Mouse (Mus musculus) intestine, postnatal 0 days (tissue): ENCODE data around the gene Ssbp3. TPM values are rescaled to one million over a fixed set of nuclear protein-coding genes. Genes with fewer than 3 reads are reported as not detected.

ENCODE experiments used
- ATAC-seq: fragments of 200-750 bp; cut with Nextera tagmentation; 2 replicates; pipeline ENCODE4 v1.8.0; 2017; ENCODE audit warnings: mild to moderate bottlenecking, moderate TSS enrichment, moderate library complexity
- H3K27ac ChIP-seq: fragments of 300-500 bp; sonication (generic); 2 replicates; pipeline ENCODE4 v1.5.1; 2014; ENCODE audit warnings: mild to moderate bottlenecking, low read depth, low read length, moderate library complexity
- H3K27me3 ChIP-seq: fragments of 300-500 bp; sonication (generic); replicated peaks from 2 replicates; pipeline ENCODE4 v1.6.1; 2014; ENCODE audit warnings: low read length, mixed read lengths; ENCODE audit not compliant: control insufficient read depth, insufficient read depth
- H3K36me3 ChIP-seq: fragments of 300-500 bp; sonication (generic); 2 replicates; pipeline ENCODE4 v1.6.1; 2014; ENCODE audit warnings: mild to moderate bottlenecking, moderate library complexity; ENCODE audit not compliant: control insufficient read depth, insufficient read depth
- H3K4me1 ChIP-seq: fragments of 300-500 bp; sonication (generic); replicated peaks from 2 replicates; pipeline ENCODE4 v1.6.1; 2014; ENCODE audit warnings: antibody characterized with exemption, low read length, mixed read lengths; ENCODE audit not compliant: control insufficient read depth, insufficient read depth
- H3K4me2 ChIP-seq: fragments of 300-500 bp; sonication (generic); replicated peaks from 2 replicates; pipeline ENCODE4 v1.6.1; 2014; ENCODE audit warnings: low read depth, mild to moderate bottlenecking, moderate library complexity
- H3K4me3 ChIP-seq: fragments of 300-500 bp; sonication (generic); 2 replicates; pipeline ENCODE4 v1.5.1; 2014; ENCODE audit warnings: low read depth, low read length
- H3K9ac ChIP-seq: fragments of 300-500 bp; sonication (generic); 2 replicates; pipeline ENCODE4 v1.6.1; 2014; ENCODE audit warnings: mild to moderate bottlenecking, low read depth, low read length
- H3K9me3 ChIP-seq: fragments of 300-500 bp; sonication (generic); 2 replicates; pipeline ENCODE4 v1.6.1; 2016; ENCODE audit warnings: mixed run types; ENCODE audit not compliant: control insufficient read depth
- CTCF ChIP-seq: sonication (generic); IDR thresholded peaks from 2 replicates; pipeline ENCODE4 v1.5.1; 2016; ENCODE audit warnings: low read depth, mild to moderate bottlenecking, control low read depth, antibody characterized with exemption, moderate library complexity
- WGBS: fragments of 180-500 bp; shearing (Covaris S2); extraction: QIAGEN DNeasy Blood & Tissue Kit; methylation state at CpG from one replicate; pipeline ENCODE4 v1.1.7; 2014; 5-methylcytosine and 5-hydroxymethylcytosine counted together
- polyA plus RNA-seq: library from polyadenylated mRNA; unstranded; fragments of >200 nt; fragmentation: Nextera tagmentation; extraction: Ambion mirVana; gene quantifications from 2 replicates; pipeline ENCODE4 v1.2.1, GENCODE M21; 2015

Gene Ssbp3
- polyA plus RNA-seq, 1 experiment from 2014 or later, result 45.2 TPM

DNA sequence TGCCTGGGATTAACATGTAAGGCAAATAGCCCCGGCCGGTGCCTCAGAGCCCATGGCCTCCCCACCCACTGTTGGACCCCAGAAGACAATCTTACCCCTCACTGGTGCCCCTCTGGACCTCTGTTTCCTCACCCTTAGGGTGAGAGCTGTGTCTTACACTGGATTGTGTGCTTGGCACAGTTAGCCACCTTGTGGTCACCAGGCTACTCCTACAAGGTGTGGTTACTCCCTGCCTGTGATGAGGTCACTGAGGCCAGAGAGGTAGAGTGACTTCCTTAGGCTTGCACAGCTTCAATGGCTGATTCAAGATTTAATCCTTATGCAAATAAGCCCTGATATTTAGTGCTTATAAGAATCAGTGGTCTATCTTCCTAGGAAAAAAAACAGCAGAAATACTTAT, 126.5 kb downstream of the Ssbp3 start:
- no peaks in the 10 kb centered on the region for H3K4me1 ChIP-seq
- ATAC-seq, result peak; percentile 44; the same call in 1 of the 2 replicates
- no peak overlapping the region for H3K27ac ChIP-seq
- no peak overlapping the region for H3K9ac ChIP-seq
- H3K4me3 ChIP-seq, result no peak overlapping the region
- H3K36me3 ChIP-seq, result peaks cover 81% of the 10 kb centered on the region
- no peak overlapping the region for H3K4me2 ChIP-seq
- H3K27me3 ChIP-seq, result no peaks in the 10 kb centered on the region
- peak; percentile 63 for TF ChIP-seq CTCF
- H3K9me3 ChIP-seq, result no peaks in the 10 kb centered on the region
- 92% methylated on average over 2 of the region's 2 CpGs for WGBS

DNA sequence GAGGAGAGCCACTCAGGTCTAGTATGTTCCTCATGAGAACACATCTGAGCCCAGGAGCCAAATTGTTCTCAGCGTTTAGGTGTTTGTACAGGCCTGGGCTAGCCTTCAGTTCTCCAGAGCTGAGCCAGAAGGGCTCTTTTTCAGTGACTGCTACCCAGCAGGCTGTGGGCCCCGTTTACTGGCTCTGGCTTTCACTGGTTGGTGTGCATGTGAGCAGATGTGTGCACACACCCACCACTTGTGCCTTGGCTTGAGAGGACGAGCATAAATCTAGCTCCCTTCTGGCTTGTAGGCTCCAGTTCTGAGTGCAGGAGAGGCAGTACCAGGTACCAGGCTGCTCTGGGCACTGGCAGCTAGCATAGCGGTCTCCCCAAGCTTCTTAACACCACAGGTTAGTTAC, 127.8 kb downstream of the Ssbp3 start:
- WGBS, result 84% methylated on average over 4 of the region's 4 CpGs
- TF ChIP-seq CTCF, result no peak
- H3K27me3 ChIP-seq, result no peaks in the 10 kb centered on the region
- no peak overlapping the region for H3K4me3 ChIP-seq
- H3K36me3 ChIP-seq, result peaks cover 72% of the 10 kb centered on the region
- no peak overlapping the region for H3K27ac ChIP-seq
- H3K4me1 ChIP-seq, result no peaks in the 10 kb centered on the region
- no peaks in the 10 kb centered on the region for H3K9me3 ChIP-seq
- ATAC-seq, result no peak
- H3K9ac ChIP-seq, result no peak overlapping the region
- no peak overlapping the region for H3K4me2 ChIP-seq

DNA sequence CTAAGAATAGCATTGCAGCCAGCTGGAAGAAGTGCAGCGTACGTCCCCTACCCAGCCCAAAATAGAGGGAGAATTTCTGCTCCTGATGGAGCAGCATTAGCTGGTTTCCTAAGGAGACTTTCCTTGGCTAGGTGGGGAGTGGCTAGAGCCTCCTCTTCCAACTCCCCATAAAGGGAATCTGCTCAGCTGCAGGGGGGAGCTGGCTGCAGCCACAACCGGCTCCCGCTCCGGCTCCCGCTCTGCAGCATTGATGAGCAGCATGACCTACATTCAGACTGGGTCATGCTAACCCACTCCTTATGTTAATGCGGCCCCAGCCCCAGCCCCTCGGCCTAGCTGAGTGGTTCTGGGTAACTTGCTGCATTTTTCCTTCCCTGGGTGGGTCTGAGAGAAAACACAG, 128.8 kb downstream of the Ssbp3 start:
- 86% methylated on average over 8 of the region's 8 CpGs for WGBS
- Histone ChIP-seq H3K36me3 (peaks cover 74% of the 10 kb centered on the region), H3K27ac (no peak overlapping the region), H3K4me2 (no peak overlapping the region), H3K9ac (no peak overlapping the region), H3K9me3 (no peaks in the 10 kb centered on the region), H3K4me3 (no peak overlapping the region), H3K4me1 (no peaks in the 10 kb centered on the region), H3K27me3 (no peaks in the 10 kb centered on the region)
- no peak for TF ChIP-seq CTCF
- ATAC-seq, result no peak

DNA sequence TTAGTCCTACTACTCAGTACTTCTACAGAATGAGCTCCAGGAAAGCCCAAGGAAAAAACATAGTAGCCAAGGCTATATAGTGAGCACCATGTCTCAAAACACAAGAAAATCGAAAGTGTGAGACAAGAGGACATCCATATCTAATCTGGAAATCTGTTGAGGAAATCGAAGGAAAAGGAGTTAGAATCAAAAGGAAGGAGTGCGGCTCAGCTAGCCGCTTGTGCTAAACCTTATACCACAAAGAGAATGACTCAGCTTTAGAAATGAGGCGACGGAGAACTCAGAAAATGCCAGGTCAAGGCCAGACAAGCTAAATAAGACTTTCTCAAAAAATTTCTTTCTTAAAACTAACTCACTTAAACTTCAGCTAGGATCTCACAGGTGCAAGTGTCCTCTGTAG, 131.8 kb downstream of the Ssbp3 start:
- no peak for TF ChIP-seq CTCF
- H3K27ac ChIP-seq, result no peak overlapping the region
- H3K9ac ChIP-seq, result no peak overlapping the region
- H3K4me2 ChIP-seq, result no peak overlapping the region
- no peaks in the 10 kb centered on the region for H3K9me3 ChIP-seq
- H3K27me3 ChIP-seq, result no peaks in the 10 kb centered on the region
- H3K4me1 ChIP-seq, result no peaks in the 10 kb centered on the region
- 85% methylated on average over 6 of the region's 6 CpGs for WGBS
- ATAC-seq, result no peak
- H3K36me3 ChIP-seq, result peaks cover 75% of the 10 kb centered on the region
- no peak overlapping the region for H3K4me3 ChIP-seq

DNA sequence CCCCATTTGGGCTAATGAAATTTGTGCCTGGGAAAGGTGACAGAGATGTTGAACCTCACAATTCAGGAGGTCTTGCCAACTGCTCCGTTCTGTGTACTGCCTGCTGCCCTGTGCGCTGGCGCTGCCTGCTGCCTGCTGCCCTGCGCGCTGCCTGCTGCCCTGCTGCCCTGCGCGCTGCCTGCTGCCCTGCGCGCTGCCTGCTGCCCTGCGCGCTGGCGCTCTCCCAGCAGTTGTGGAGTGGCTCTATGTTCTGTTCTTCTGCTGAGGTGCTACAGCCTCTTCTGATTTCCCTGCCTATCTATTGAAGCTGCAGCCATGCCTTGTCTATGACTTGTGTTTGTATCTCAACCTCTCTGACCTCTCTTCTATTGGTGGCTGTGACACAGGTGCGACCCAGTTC, 134.7 kb downstream of the Ssbp3 start:
- 96% methylated on average over 13 of the region's 13 CpGs for WGBS
- H3K9ac ChIP-seq, result no peak overlapping the region
- H3K27ac ChIP-seq, result no peak overlapping the region
- TF ChIP-seq CTCF, result no peak
- no peaks in the 10 kb centered on the region for H3K27me3 ChIP-seq
- ATAC-seq, result no peak
- H3K4me1 ChIP-seq, result no peaks in the 10 kb centered on the region
- peaks cover 64% of the 10 kb centered on the region for H3K36me3 ChIP-seq
- H3K9me3 ChIP-seq, result no peaks in the 10 kb centered on the region
- no peak overlapping the region for H3K4me3 ChIP-seq
- H3K4me2 ChIP-seq, result no peak overlapping the region

DNA sequence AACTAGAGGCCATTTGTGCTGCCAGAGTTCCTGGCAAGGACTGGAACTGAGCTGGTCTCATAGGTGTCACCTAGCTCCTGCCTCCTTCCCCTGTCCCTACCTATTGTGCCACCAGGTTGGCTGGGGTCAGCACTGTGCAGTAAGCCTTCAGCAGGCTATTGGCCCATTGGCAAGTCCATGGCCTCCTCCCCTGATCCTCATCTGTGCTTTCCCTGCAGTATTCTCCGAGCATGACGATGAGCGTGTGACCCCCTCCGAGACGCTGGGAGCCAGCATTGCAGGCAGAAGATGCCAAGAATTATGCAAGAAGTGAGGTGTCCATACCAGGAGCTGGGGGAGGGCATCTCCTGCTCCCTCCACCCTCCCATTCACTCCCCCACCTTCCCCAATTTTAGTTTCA, 137.3 kb downstream of the Ssbp3 start:
- H3K27ac ChIP-seq, result no peak overlapping the region
- H3K9me3 ChIP-seq, result no peaks in the 10 kb centered on the region
- 88% methylated on average over 5 of the region's 5 CpGs for WGBS
- H3K36me3 ChIP-seq, result peaks cover 51% of the 10 kb centered on the region
- TF ChIP-seq CTCF, result no peak
- H3K4me3 ChIP-seq, result no peak overlapping the region
- H3K27me3 ChIP-seq, result no peaks in the 10 kb centered on the region
- no peak overlapping the region for H3K4me2 ChIP-seq
- H3K4me1 ChIP-seq, result no peaks in the 10 kb centered on the region
- no peak for ATAC-seq
- H3K9ac ChIP-seq, result no peak overlapping the region

DNA sequence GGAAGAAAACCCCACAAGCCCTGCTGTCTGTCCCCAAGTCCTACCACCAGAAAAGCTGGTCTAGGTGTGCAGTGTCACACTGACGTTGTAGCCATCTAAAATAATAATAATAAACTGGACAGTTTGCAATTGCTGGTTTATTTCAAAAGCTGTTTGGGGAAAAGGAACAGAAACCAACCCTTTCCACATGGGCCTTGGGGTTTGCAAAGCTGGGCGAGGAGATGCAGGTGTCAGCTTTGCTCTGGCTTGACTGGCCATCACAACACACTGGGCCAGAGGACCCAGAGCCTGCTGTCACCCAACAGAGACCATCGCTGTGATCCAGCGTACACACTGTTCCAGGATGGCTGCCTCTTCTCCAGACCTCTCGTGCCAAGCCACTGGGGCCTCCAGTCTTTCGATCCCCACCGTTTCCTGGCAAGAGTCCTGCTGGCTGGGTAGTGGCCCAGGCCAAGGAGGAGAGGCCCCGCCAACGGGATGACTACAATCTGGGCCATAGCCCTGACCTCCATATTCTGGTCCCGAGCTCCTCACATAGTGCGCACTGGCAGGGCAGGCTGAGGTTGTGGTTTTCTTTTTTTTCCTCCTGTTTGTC, 138.2 kb downstream of the Ssbp3 start:
- no peak for ATAC-seq
- H3K27ac ChIP-seq, result no peak overlapping the region
- H3K9me3 ChIP-seq, result no peaks in the 10 kb centered on the region
- no peak overlapping the region for H3K4me3 ChIP-seq
- TF ChIP-seq CTCF, result no peak
- WGBS, result 93% methylated on average over 11 of the region's 11 CpGs
- no peak overlapping the region for H3K4me2 ChIP-seq
- no peaks in the 10 kb centered on the region for H3K4me1 ChIP-seq
- H3K27me3 ChIP-seq, result no peaks in the 10 kb centered on the region
- H3K9ac ChIP-seq, result no peak overlapping the region
- peaks cover 48% of the 10 kb centered on the region for H3K36me3 ChIP-seq
